Comparison of ENCODE assay signal across 9 mouse cellular contexts in the genomic region with DNA sequence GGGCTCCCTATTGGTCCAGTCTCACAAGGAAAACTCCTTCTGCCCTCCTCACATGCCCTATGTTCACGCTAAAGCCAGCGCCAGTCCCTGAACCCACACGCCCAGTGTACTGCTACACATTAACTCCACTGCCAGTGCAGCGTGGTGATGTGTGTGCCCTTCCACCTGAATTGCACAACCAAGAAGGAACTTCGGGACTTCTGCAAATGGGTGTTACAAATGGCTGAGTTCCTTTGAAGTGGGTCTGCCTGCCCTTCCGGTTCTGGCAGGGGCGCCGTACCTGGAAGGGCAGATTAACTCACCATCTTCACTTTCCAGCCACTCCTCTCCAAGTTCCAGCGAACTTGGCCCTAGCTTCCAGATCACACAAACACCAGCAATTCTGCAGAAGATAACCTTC. TPM values are rescaled to one million over a fixed set of nuclear protein-coding genes. Genes with fewer than 3 reads are reported as not detected.
DNase-seq lines count a peak whose midpoint lies in the region; ATAC-seq and TF ChIP-seq lines count a peak whose summit lies in the region.
"Had no signal": no experiment of that assay in that cellular context is flagged by ENCODE, and none has a peak within 500 bp of the region (broad histone marks: within the 10 kb centered on the region; RNA-seq: fewer than 3 reads in every experiment).

No protein-coding gene starts in this region.

- H3K9me3 ChIP-seq in heart, embryonic 13.5 days: no peaks in the 10 kb centered on the region
- no peaks in the 10 kb centered on the region for H3K9me3 ChIP-seq in megakaryocyte, embryonic 14.5 days

- TF ChIP-seq CTCF in liver, adult 2 months (IDR thresholded peaks at IDR 0.05; ENCODE audit: low read depth, low read length): no peak

- no peak for TF ChIP-seq POLR2A in liver, adult 2 months (IDR thresholded peaks at IDR 0.05; ENCODE audit: extremely low read depth, insufficient read depth, low read length)

- ATAC-seq in heart, embryonic 13.5 days (ENCODE audit: extremely low read depth, insufficient number of reproducible peaks, low FRiP score, low TSS enrichment): no peak

- H3K9ac ChIP-seq in liver, adult 2 months (ENCODE audit: low read depth, low read length): no peak overlapping the region
- peak overlapping the region; percentile 73 for H3K9ac ChIP-seq in heart, embryonic 13.5 days

- peak; percentile 96 for DNase-seq in liver, adult 2 months (ENCODE audit: extremely low read depth, low read depth, low spot score)
- DNase-seq in liver: no peak
- peak; percentile 58 for DNase-seq in kidney, postnatal 14 days
- no peak for DNase-seq in right cerebral cortex, adult 2 months (ENCODE audit: low spot score in 2 of 2)
- DNase-seq in cerebellum, postnatal 25 days: no peak
- DNase-seq in right cerebral cortex, postnatal 36 days (ENCODE audit: low spot score in 2 of 2): no peak

- peak overlapping the region; percentile 74 for H3K27ac ChIP-seq in liver, adult 2 months (replicated peaks; ENCODE audit: insufficient read depth, low read depth, low read length)
- peak overlapping the region; percentile 96 for H3K27ac ChIP-seq in heart, embryonic 13.5 days (replicated peaks)

- 12% methylated on average over 9 of the region's 9 CpGs for WGBS in liver, adult 2 months
- 45% methylated on average over 9 of the region's 9 CpGs for WGBS in heart, embryonic 13.5 days

- H3K79me2 ChIP-seq in liver, adult 2 months (ENCODE audit: control insufficient read depth, insufficient read depth, low read length): peaks cover 17% of the 10 kb centered on the region; the same call in 1 of the 2 replicates

- H3K27me3 ChIP-seq in liver, adult 2 months (ENCODE audit: control insufficient read depth, insufficient read depth, low read length): no peaks in the 10 kb centered on the region
- no peaks in the 10 kb centered on the region for H3K27me3 ChIP-seq in heart, embryonic 13.5 days (replicated peaks)
- H3K27me3 ChIP-seq in megakaryocyte, embryonic 14.5 days (replicated peaks): no peaks in the 10 kb centered on the region
- H3K27me3 ChIP-seq: Patski had no signal

- H3K4me1 ChIP-seq in liver, adult 2 months (ENCODE audit: control insufficient read depth, insufficient read depth, low read length): peaks cover 7% of the 10 kb centered on the region
- peaks cover 48% of the 10 kb centered on the region for H3K4me1 ChIP-seq in heart, embryonic 13.5 days
- peaks cover 98% of the 10 kb centered on the region for H3K4me1 ChIP-seq in megakaryocyte, embryonic 14.5 days

- peak overlapping the region; percentile 67 for H3K4me2 ChIP-seq in heart, embryonic 13.5 days

- no peaks in the 10 kb centered on the region for H3K36me3 ChIP-seq in liver, adult 2 months (ENCODE audit: control insufficient read depth, insufficient read depth, low read length)
- H3K36me3 ChIP-seq in heart, embryonic 13.5 days: no peaks in the 10 kb centered on the region
- peaks cover 75% of the 10 kb centered on the region for H3K36me3 ChIP-seq in megakaryocyte, embryonic 14.5 days (replicated peaks; ENCODE audit: low read length)

- H3K4me3 ChIP-seq in liver, adult 2 months (ENCODE audit: insufficient read depth, low read depth, low read length): no peak overlapping the region
- H3K4me3 ChIP-seq in heart, embryonic 13.5 days: peak overlapping the region; percentile 37
- peak overlapping the region; percentile 90 for H3K4me3 ChIP-seq in megakaryocyte, embryonic 14.5 days (replicated peaks)

RNA-seq across cellular contexts. Expression of gene Egln3, which starts 12.5 kb away (rescaled TPM):
- total RNA-seq in liver, adult 2 months (2014; rRNA removed): 7.9 and 8.4 TPM in 2 replicates
- 11.0 and 13.1 TPM in 2 replicates for polyA plus RNA-seq in liver, adult 2 months (2012; rRNA removed)
- 7.4 and 9.9 TPM in 2 replicates for polyA plus RNA-seq in heart, embryonic 13.5 days (2015; fragmentation: Nextera tagmentation; extraction: Ambion mirVana)
- polyA plus RNA-seq in megakaryocyte, embryonic 14.5 days (2012; ENCODE audit: insufficient read depth, low replicate concordance): 47.6 and 68.3 TPM in 2 replicates

Comparison
In these comparisons a context has a peak if more than half of its experiments do, and no peak if none do; other contexts are left out.
1. DNase-seq: peak in liver, adult 2 months (single experiment) and kidney, postnatal 14 days (single experiment); none in liver (single experiment), right cerebral cortex, adult 2 months (0 of 2), cerebellum, postnatal 25 days (0 of 2) and right cerebral cortex, postnatal 36 days (0 of 2).